Mouse (Mus musculus) neural tube, embryonic 12.5 days (tissue): ENCODE results near the gene Tpk1. TPM values are rescaled to one million over a fixed set of nuclear protein-coding genes. Genes with fewer than 3 reads are reported as not detected.

Experiments used
- ATAC-seq: fragments of 200-750 bp; cut with Nextera tagmentation; 2 replicates; pipeline ENCODE4 v1.8.0; 2017; ENCODE audit warnings: low read depth, mild to moderate bottlenecking, moderate TSS enrichment, moderate library complexity; ENCODE audit not compliant: low FRiP score
- H3K27ac ChIP-seq: fragments of 300-500 bp; sonication (generic); 2 replicates; pipeline ENCODE4 v1.5.1; 2016
- H3K27me3 ChIP-seq: fragments of 300-500 bp; sonication (generic); replicated peaks from 2 replicates; pipeline ENCODE4 v1.6.1; 2016; ENCODE audit warnings: mild to moderate bottlenecking
- H3K36me3 ChIP-seq: fragments of 300-500 bp; sonication (generic); 2 replicates; pipeline ENCODE4 v1.6.1; 2016; ENCODE audit warnings: mild to moderate bottlenecking
- H3K4me1 ChIP-seq: fragments of 300-500 bp; sonication (generic); 2 replicates; pipeline ENCODE4 v1.6.1; 2016
- H3K4me2 ChIP-seq: fragments of 300-500 bp; sonication (generic); replicated peaks from 2 replicates; pipeline ENCODE4 v1.6.1; 2016; ENCODE audit warnings: mild to moderate bottlenecking
- H3K4me3 ChIP-seq: fragments of 300-500 bp; sonication (generic); 2 replicates; pipeline ENCODE4 v1.5.1; 2016
- H3K9ac ChIP-seq: fragments of 300-500 bp; sonication (generic); 2 replicates; pipeline ENCODE4 v1.6.1; 2016; ENCODE audit warnings: mild to moderate bottlenecking
- H3K9me3 ChIP-seq: fragments of 300-500 bp; sonication (generic); 2 replicates; pipeline ENCODE4 v1.6.1; 2016; ENCODE audit warnings: mild to moderate bottlenecking
- WGBS: fragments of 180-500 bp; shearing (Covaris S2); methylation state at CpG from one replicate; pipeline ENCODE4 v1.1.7; 2016; 5-methylcytosine and 5-hydroxymethylcytosine counted together
- polyA plus RNA-seq: library from polyadenylated mRNA; unstranded; fragments of >200 nt; fragmentation: Nextera tagmentation; extraction: Ambion mirVana; gene quantifications from 2 replicates; pipeline ENCODE4 v1.2.1, GENCODE M21; 2016

Tpk1 gene
- polyA plus RNA-seq, 1 experiment from 2014 or later = 6.1 TPM

DNA sequence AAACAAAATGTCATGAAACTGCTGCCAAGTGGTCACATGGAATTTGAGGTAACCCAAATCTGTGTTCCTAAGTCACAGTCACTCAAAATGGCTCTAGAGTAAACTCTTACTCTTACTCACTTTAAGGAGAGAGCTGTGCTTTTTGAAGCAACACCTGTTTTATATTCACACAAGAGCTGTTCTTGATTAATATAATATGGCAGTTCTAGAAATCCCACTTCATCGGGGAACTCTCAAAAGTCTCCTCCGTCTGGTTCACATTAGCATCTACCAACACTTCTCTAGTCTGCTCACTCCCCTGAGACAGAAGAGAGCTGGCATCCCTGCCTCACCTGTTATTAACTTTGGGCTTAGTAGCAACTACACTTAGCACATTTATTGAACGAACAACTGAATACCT is 305.9 kb downstream of the Tpk1 start:
- Histone ChIP-seq H3K4me1 (no peaks in the 10 kb centered on the region), H3K36me3 (no peaks in the 10 kb centered on the region), H3K9me3 (no peaks in the 10 kb centered on the region), H3K4me2 (no peak overlapping the region), H3K27me3 (no peaks in the 10 kb centered on the region), H3K27ac (no peak overlapping the region), H3K9ac (no peak overlapping the region), H3K4me3 (no peak overlapping the region)
- no peak for ATAC-seq
- WGBS = 87% methylated on average over 3 of the region's 3 CpGs

DNA sequence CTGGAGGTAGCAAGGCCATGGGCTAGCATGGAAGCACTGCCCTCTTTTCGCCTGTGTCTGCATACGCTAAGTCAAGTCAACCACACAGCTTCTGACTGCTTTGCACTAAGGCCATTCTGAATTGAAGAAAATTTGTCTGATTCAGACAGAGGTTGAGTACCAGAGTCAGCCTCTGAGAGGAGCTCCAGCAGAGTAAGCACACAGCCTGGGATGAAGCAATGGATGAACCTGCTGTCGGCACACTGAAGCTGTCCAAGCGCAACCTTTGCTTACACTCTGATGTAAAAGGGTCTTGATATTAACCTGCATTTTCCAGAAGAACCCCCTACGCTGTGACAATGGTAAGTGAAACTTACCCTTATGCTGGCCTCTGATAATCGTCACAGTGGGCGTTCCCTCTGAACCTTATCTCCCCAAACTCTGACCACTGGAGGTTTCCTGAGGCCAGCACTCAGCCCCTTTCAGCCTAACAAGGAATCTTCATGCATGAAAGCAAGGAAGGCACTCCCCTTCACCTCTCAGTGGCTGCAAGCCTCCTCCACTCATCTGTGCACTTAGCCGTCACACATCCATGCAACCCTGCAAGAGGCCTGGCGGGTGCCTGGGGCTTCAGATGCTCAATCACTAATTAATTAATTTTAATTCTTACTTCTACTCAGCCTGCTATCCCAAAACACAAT is 311.4 kb downstream of the Tpk1 start:
- Histone ChIP-seq H3K9ac (no peak overlapping the region), H3K4me1 (no peaks in the 10 kb centered on the region), H3K27me3 (no peaks in the 10 kb centered on the region), H3K4me3 (no peak overlapping the region), H3K27ac (no peak overlapping the region), H3K4me2 (no peak overlapping the region), H3K36me3 (no peaks in the 10 kb centered on the region), H3K9me3 (no peaks in the 10 kb centered on the region)
- peak; percentile 29; the same call in 1 of the 2 replicates for ATAC-seq
- 85% methylated on average over 9 of the region's 9 CpGs for WGBS

DNA sequence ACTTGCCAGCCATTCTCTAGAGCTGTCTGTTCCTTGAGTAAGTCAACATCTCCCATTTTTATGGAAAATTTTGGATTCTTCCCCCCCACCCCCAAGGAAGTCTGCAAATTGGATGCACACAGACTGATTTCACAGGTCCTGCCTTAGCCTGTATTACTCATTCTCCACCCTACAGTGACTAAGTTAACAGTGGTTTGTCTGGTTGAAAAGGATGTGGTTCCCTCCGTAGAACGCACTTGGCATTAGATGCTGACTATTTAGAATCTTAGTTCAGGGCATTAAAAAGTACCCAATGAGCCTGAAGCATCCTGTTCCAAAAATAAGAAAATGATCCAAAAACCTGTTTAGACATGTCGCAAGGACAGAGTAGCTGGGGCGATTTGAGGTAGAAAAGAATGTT is 312.6 kb downstream of the Tpk1 start:
- Histone ChIP-seq H3K4me1 (no peaks in the 10 kb centered on the region), H3K27me3 (no peaks in the 10 kb centered on the region), H3K27ac (no peak overlapping the region), H3K36me3 (no peaks in the 10 kb centered on the region), H3K9ac (no peak overlapping the region), H3K4me3 (no peak overlapping the region), H3K9me3 (no peaks in the 10 kb centered on the region), H3K4me2 (no peak overlapping the region)
- 95% methylated on average over 4 of the region's 4 CpGs for WGBS
- ATAC-seq = no peak

DNA sequence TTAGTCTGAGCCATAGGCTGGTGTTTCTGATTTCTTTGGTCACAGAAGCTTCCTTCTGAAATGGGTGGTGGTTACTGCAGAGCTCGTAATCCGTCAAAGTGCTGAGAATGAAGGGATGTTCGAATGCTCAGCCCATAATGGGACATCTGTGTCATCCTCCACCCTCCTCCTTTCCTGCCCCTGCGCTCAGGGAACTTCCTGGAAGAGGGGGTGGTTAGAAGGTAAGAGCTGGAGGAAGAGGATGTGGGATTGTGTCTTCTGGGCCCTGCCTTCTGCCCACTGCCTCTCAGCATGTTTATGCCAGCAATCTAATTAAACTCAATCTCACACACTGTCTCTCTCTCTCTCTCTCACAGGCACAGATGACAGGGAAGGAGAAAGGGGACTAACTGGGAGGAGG is 317.0 kb downstream of the Tpk1 start:
- Histone ChIP-seq H3K9me3 (no peaks in the 10 kb centered on the region), H3K4me1 (no peaks in the 10 kb centered on the region), H3K4me3 (no peak overlapping the region), H3K4me2 (no peak overlapping the region), H3K27ac (no peak overlapping the region), H3K36me3 (no peaks in the 10 kb centered on the region), H3K27me3 (no peaks in the 10 kb centered on the region), H3K9ac (no peak overlapping the region)
- ATAC-seq = no peak
- 59% methylated on average over 4 of the region's 4 CpGs for WGBS

DNA sequence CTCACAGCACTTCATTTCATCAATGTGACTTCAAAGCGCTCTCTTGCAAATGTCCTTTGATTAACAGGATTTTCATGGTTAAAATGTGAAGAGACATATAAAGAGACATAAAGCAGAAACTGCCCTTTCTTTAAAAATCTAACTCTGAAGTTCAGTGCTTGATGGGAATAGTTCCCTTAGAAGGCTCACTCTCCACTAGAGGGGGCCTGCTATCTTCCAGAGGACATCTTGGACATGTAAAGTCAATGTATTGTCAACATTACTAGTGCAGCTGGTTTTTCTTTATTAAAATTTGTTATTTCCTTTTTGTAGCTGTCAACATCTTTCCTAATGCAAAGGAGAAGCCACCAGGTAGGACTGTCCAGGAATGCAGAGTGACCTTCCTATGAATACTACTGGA is 318.4 kb downstream of the Tpk1 start:
- H3K27ac ChIP-seq = no peak overlapping the region
- H3K9ac ChIP-seq = no peak overlapping the region
- H3K4me2 ChIP-seq = no peak overlapping the region
- 96% methylated on average over 1 of the region's 1 CpGs for WGBS
- no peak for ATAC-seq
- H3K9me3 ChIP-seq = no peaks in the 10 kb centered on the region
- H3K4me3 ChIP-seq = no peak overlapping the region
- no peaks in the 10 kb centered on the region for H3K4me1 ChIP-seq
- no peaks in the 10 kb centered on the region for H3K27me3 ChIP-seq
- no peaks in the 10 kb centered on the region for H3K36me3 ChIP-seq

DNA sequence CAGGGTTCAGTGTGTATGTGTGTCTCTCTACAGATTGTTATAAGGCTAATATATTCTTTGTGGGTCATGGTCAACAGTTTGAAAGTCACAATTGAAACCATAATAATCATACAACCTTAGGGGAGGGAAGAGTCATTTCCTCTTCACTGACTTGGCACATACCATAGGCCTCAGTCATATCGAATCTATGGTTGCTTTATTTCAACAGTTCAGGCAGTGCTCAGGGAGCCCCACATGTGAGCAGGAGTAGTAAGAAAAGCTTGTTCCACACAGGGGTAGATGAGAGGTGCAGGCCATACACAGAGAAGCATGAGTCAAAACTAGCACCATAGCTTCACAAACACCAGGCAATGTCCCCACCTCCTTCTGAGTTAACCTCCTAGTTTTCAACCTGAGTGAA is 323.1 kb downstream of the Tpk1 start:
- no peak overlapping the region for H3K4me2 ChIP-seq
- no peaks in the 10 kb centered on the region for H3K27me3 ChIP-seq
- no peak overlapping the region for H3K9ac ChIP-seq
- no peak overlapping the region for H3K27ac ChIP-seq
- no peaks in the 10 kb centered on the region for H3K9me3 ChIP-seq
- WGBS = 74% methylated on average over 1 of the region's 1 CpGs
- no peaks in the 10 kb centered on the region for H3K4me1 ChIP-seq
- ATAC-seq = no peak
- H3K36me3 ChIP-seq = no peaks in the 10 kb centered on the region
- H3K4me3 ChIP-seq = no peak overlapping the region

DNA sequence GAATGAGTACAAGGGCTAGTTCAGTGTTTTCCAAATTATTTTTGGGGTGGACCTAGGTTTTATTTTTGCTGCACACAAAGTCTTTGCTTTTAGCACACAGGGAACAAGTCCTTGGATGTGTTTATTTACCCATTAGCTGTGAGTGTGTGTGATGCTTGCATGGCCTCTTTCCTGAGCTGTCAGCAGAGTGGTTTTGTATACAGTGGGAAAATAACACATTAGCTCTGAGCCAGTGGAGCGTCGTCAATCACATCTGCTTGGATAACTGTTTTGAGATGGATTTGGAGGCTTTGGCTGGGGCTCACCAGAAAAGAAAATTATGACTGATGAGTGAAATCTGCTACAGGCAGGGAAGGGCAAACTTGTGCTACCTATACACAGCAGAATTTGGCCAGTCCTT is 323.7 kb downstream of the Tpk1 start:
- Histone ChIP-seq H3K4me1 (no peaks in the 10 kb centered on the region), H3K27me3 (no peaks in the 10 kb centered on the region), H3K27ac (no peak overlapping the region), H3K9ac (no peak overlapping the region), H3K4me2 (no peak overlapping the region), H3K4me3 (no peak overlapping the region), H3K36me3 (no peaks in the 10 kb centered on the region), H3K9me3 (no peaks in the 10 kb centered on the region)
- WGBS = 78% methylated on average over 2 of the region's 2 CpGs
- ATAC-seq = no peak

DNA sequence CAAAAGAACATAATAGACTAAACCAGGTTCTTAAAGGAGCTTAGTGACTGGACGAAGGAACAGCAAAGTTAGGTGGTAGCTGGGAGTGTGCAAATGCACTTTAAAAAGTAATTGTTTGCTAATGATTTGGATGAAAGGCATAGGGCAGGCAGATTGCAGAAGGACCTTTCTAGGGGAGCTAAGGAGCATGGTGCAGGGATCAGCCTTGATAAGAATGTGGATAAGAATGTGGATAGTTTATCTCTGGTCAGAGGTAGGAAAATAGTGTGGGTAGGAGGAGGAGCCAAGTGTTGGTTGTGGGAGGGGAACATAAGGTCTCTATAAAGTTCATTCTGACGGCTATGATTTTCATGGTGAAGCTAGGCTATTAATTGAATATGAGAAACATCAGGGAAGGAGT is 327.3 kb downstream of the Tpk1 start:
- no peaks in the 10 kb centered on the region for H3K27me3 ChIP-seq
- no peak overlapping the region for H3K27ac ChIP-seq
- no peaks in the 10 kb centered on the region for H3K4me1 ChIP-seq
- H3K9me3 ChIP-seq = no peaks in the 10 kb centered on the region
- H3K9ac ChIP-seq = no peak overlapping the region
- 79% methylated on average over 2 of the region's 2 CpGs for WGBS
- no peak overlapping the region for H3K4me2 ChIP-seq
- ATAC-seq = no peak
- H3K36me3 ChIP-seq = no peaks in the 10 kb centered on the region
- H3K4me3 ChIP-seq = no peak overlapping the region

DNA sequence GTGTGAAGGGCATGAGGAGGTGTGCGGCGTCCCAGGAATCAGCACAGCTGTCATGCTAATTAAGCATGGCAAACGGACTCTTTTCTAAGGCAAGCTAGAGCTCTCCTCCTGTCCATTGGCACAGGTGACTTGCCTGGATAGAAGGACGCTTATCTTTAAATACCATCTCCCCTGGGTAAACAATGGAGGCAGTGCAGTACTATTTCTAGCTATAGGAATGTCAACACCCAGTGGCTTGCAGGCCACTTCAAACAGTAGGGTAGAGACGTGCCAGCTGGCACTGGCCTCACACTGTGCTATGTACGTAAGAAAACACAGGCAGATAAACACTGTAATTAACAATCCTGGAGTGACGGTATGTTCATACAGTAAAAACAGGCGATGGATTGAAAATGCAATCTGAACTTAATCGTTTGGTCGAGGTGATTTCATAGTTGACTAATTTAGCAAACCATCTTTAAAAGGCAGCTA is 328.6 kb downstream of the Tpk1 start:
- 59% methylated on average over 10 of the region's 10 CpGs for WGBS
- ATAC-seq = 0 out of 2 replicates have a peak, but pooled peaks have one; percentile 43
- H3K27ac ChIP-seq = no peak overlapping the region

DNA sequence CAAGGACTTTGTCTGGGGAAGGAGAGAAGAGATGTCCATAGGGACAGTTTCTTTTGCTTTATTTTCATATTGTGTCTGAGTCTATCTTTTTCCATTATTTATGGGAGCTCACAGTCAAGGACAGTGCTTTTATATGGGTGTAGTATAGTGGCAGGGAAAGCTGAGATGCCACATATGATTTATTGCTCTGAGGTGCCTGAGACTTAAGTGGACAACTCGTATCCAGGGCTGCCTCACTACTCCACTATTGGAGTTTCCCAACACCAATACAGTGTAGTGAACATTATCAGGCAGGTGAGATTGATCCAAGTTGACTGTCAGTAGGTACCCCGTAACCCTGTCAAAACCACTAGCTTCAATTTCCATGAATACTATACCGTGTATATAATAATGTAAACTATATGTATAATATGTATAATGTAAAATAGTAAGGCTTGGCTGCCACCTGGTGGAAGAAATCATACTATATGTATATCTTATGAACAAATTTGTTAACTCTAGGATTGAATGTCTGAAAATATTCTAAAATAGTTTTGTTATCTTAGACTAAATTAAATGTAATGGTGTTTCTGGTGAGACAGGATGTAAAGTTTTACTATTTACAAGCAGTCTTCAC is 330.4 kb downstream of the Tpk1 start:
- no peaks in the 10 kb centered on the region for H3K36me3 ChIP-seq
- no peaks in the 10 kb centered on the region for H3K4me1 ChIP-seq
- H3K27ac ChIP-seq = no peak overlapping the region
- H3K9me3 ChIP-seq = no peaks in the 10 kb centered on the region
- H3K4me2 ChIP-seq = no peak overlapping the region
- no peaks in the 10 kb centered on the region for H3K27me3 ChIP-seq
- H3K4me3 ChIP-seq = no peak overlapping the region
- H3K9ac ChIP-seq = no peak overlapping the region
- ATAC-seq = no peak
- 75% methylated on average over 3 of the region's 3 CpGs for WGBS

More for the DNA sequence above, 328.6 kb downstream of the Tpk1 start:
- Histone ChIP-seq H3K27me3 (no peaks in the 10 kb centered on the region), H3K9ac (no peak overlapping the region), H3K4me1 (no peaks in the 10 kb centered on the region), H3K36me3 (no peaks in the 10 kb centered on the region), H3K4me2 (no peak overlapping the region), H3K9me3 (no peaks in the 10 kb centered on the region), H3K4me3 (no peak overlapping the region)

DNA sequence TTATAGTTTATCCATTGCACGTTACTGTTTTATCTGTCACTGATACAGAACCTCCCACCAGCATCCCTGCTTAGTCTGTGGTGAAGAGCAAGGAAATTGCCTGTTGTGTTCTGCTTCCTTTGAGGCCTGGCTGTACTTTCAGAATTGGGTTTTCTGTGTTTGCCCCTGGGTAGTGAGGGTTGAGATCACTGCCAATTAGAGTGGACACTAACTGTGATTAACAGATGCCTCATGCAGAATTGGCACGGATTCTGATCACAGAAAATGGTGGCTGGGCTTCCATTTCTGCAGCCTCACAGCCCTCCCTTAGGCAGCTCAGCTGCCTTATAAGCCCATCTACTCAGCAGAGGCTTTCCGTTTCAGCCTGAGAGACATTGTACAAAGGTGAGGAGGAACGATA is 332.6 kb downstream of the Tpk1 start:
- H3K9ac ChIP-seq = no peak overlapping the region
- H3K27ac ChIP-seq = no peak overlapping the region
- H3K4me3 ChIP-seq = no peak overlapping the region
- no peaks in the 10 kb centered on the region for H3K27me3 ChIP-seq
- no peak for ATAC-seq
- H3K4me1 ChIP-seq = no peaks in the 10 kb centered on the region
- no peaks in the 10 kb centered on the region for H3K36me3 ChIP-seq
- no peaks in the 10 kb centered on the region for H3K9me3 ChIP-seq
- 82% methylated on average over 4 of the region's 4 CpGs for WGBS
- H3K4me2 ChIP-seq = no peak overlapping the region

DNA sequence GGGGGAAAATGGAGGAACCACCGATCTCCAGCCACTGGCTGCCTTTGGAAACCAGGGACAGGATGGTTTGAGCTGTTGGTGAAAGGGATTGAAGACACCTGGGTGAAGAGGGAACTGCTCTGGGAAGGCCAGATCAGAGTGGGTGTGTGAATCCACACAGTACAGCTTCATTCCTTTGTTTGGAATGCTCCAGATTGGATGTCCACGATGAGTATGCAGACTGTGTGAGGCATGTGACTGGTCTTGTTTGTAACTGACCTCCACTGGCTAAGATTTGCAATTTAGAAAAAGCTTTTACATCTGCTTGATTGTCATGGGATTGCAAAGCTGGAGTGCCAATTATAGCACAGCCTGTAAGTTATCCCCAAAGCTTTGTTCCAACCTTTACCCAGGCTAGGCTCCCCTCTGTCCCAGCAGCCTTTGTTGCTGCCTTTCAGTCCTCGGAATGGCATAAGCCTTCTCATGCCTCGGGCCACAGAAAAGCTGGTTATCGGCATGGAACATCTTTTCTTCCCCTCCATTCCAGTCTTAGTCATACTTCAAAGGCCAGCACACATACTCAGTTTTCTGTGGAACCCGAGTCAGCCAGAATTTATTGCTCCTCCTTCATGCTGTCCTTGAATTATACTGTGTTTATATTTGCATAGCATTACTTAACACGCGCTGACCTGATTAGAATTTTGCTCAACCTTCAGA is 353.0 kb downstream of the Tpk1 start:
- H3K9me3 ChIP-seq = no peaks in the 10 kb centered on the region
- no peaks in the 10 kb centered on the region for H3K4me1 ChIP-seq
- no peak overlapping the region for H3K4me3 ChIP-seq
- ATAC-seq = peak; percentile 52; the same call in 1 of the 2 replicates
- no peak overlapping the region for H3K4me2 ChIP-seq
- no peaks in the 10 kb centered on the region for H3K27me3 ChIP-seq
- H3K27ac ChIP-seq = no peak overlapping the region
- 58% methylated on average over 8 of the region's 8 CpGs for WGBS
- no peaks in the 10 kb centered on the region for H3K36me3 ChIP-seq
- no peak overlapping the region for H3K9ac ChIP-seq
